Mouse (Mus musculus) gastrocnemius, postnatal 25 days (tissue): ENCODE measurements at regions not wholly inside any gene's neighbourhood (a gene's known extent, or its start where the extent isn't known, plus 50 kb on each side); places are given as distances from the start of the nearest gene placed in this dataset.
A peak's percentile ranks its signal among the peaks of the same experiment; 100 is the strongest.

Experiments used
- DNase-seq: peaks from one replicate; pipeline ENCODE4 v3.0.0; 2022

DNA sequence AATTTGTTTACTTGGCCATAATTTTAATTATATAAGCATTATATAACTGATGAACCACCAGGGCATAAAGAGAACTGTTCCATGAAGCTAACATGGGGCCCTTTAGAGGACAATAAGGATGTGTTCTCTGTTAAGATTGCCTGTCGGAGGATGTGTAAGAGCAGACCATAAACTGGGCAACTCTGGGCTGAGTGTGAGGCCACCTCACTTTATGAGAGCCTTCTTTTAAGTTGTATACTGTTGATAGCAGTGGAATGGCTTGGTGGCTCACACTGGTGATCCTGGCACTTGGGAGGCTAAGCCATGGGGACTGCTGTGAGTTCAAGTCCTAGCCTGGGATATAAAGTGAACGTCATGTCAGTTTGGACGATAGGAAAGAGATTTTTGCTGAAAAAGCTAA lies 227.3 kb upstream of the Krr1 start:
- no peak for DNase-seq

DNA sequence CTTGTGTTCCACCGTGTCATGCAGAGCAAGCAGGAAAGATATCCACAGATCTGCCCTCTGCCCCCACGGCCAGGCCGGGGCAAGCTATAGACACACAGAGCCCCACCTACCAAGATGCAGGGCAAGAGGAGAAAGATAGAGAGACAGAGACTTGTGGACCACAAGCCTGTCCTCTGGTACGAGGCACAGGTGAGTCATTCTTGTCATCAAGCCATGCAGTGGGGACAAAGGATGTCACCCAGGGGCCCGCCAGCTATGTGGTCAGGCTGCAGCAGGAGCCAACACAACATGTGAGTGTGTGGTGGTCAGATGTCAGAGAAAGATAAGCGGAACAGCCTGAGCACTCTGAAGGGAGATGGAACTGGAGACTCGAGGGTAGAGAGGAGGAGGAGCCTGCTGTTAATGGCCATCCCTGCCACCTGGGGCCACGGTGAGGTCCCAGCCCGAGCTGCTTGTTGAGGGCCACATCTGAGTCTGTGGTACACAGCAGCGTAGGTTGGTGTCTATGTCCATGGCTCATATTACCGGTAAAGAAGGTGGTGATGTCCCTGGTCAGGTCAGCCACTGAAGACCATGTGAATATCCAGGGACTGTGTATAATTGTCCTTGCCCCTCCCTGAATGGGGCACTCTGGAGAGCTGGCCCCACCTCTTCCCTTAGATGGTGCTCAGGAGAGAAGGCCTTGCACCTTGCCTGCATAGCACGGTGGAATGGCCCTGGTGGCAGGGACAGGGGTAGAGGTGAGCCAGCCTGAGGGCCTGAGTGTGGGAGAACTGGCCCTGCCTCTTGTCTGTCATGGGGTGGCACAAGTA lies 226.2 kb upstream of the Krr1 start:
- DNase-seq: no peak

DNA sequence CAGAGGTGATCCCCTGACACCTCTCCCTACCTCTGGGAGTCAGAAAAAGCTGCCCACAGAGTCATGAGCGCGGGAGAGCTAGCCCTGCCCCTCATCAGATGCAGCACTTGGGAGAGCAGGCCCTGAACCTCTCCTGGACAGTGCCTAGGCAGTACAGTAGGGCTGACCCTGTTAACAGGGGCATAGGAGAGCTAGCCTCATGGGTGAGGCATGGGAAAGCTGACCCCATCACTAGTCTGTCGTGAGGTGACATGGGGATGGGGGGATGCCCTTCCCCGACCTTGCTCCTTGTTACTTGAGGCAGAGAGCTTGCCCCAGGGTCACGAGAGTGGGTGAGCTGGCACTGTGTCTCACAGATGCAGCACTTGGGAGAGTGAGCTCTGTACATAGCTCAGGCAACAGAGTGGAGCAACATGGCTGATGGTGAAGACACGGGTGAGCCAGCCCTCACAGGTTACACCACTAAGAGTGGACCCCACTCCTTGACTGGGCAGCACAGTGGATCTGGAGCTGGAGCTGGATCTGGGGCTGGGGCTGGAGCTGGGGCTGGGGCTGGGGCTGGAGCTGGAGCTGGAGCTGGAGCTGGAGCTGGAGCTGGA lies 225.5 kb upstream of the Krr1 start:
- DNase-seq: no peak

DNA sequence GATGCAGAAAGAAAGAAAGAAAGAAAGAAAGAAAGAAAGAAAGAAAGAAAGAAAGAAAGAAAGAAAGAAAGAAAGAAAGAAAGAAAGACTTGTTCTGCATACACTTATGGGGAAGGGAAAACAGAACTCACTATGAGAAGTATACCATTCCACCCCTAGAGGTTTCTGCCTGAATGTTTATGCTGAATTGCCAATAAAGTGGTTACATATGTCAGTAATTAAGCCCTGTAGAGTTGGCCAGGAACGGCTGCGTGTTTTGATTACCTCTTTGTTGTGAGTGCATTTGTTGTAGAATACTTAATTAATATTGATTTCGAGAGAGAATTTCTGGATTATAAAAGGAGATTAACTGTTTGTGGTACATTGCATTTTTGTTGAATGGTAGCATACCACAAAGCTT lies 224.0 kb upstream of the Krr1 start:
- no peak for DNase-seq

DNA sequence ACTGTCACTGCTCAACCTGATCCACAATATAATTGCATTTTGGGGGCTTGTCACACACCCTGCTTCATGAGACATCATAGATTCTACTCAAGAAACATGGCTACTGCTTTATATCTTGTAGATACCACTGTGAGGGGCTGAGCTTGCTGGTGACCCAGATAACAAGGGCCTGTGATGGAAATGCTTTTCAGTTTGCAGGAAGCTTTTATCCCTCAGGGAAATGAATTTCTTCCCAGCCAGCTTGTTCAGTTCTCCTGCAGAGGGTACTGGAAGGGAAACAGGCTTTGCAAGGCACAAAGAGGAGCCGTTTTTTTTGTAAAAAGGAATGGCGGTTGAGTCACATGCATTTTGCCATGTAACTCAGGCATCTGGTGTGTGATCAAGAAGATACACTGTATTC lies 218.8 kb upstream of the Krr1 start:
- DNase-seq: no peak

DNA sequence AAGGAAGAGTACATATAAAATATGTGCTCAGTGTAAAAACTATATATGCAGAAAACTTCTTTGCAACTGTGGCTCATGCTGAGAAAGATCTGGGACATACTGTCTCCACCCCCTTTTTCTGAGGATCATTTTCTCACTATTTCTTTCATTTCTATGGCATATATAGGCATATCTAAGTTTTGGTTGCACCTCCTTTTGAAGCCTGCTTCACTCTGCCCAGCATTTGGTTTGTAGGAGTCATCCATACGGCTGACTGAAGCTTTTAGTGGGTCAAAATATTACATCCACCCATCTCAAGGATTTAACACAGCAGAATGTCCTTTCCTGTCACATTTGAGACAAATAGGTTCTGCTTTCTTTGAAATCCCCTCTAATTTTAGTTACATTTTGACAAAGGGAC lies 216.5 kb upstream of the Krr1 start:
- DNase-seq: no peak

DNA sequence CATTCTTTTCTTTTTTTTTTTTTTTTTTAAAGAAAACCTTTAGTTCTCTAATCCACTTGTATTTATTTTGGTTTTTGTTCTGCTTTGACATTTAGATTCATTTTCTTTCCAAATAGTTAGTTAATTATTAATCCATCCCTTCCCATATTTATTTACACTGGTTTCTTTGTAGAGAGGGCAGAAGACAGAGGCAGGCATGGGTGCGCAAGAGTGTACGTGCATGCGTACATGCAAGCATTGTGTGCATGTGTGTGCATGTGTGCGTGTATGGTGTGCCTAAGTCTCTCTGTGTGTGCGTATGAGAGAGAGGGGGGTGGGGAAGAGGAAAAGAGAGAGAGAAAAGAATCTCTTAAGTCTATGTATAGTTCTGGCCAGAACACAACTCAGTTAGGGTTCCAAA lies 215.9 kb upstream of the Krr1 start:
- no peak for DNase-seq

DNA sequence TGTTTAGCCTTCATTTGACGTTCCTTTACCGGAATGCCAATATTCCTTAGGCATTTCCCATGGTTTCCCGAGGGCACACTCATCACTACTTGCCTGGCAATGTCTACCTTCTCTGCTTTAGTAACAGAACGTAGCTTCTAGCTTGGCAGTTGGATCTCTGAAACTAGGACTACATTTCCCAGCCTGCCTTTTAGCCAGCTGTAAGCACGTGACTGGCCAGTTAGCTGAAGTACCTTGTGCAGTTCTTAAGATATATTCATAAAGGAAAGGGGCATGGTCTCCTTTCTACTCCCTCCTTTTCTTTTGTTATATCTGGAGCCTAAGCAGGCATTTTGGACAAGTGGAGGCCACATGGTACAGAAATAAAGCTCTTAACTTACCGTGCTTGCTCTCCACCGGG lies 214.8 kb upstream of the Krr1 start:
- DNase-seq: no peak

DNA sequence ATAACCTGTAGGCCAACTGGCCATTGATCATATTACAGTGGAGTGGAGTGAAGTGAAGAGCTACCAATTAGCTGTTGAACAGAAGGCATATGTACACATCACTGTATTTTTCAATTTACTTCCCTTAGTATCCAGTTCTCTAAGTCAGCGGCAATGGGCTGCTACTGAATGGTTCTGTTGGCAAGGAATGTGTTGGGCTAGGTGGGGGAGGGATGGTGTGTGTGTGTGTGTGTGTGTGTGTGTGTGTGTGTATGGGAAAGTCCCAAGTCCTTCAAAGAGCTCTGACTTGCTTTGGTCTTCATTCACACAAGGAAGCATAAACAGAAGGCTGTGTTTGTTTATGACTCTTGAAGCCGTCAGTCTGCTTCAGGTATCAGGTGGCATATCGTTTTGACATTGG lies 213.0 kb upstream of the Krr1 start:
- no peak for DNase-seq

DNA sequence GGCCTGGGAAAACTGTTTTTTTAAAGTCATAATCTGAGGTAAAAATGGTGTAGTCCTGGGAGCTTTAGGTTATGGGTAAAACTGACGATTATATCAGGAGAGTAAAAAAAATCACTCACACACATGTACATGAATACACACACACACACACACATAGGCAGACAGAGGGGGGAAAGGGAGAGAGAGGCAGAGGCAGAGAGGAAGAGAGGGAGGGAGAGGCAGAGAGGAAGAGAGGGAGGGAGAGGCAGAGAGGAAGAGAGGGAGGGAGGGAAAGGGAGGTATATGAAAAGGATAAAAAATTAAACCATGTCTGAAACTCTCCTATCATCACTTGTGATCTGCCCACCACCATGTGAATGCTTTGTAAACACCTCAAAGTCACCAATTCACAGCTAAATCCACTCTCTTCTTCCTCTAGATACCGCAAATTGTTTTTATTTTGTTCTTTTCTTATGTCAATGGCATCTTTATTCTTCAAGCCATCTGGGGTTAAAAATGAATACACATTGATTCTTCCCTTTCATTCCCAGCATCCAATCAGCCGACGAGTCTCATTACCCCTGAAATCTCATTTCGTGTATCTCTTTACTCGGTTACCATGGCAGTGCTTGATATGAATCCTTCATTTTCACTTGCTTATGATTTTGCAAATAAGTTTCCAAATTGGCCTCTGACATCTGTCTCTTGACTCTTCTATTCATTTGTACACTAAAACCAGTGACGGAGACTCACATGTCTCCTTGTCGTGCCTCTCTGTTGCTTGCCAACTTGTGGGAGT lies 209.5 kb upstream of the Krr1 start:
- no peak for DNase-seq

DNA sequence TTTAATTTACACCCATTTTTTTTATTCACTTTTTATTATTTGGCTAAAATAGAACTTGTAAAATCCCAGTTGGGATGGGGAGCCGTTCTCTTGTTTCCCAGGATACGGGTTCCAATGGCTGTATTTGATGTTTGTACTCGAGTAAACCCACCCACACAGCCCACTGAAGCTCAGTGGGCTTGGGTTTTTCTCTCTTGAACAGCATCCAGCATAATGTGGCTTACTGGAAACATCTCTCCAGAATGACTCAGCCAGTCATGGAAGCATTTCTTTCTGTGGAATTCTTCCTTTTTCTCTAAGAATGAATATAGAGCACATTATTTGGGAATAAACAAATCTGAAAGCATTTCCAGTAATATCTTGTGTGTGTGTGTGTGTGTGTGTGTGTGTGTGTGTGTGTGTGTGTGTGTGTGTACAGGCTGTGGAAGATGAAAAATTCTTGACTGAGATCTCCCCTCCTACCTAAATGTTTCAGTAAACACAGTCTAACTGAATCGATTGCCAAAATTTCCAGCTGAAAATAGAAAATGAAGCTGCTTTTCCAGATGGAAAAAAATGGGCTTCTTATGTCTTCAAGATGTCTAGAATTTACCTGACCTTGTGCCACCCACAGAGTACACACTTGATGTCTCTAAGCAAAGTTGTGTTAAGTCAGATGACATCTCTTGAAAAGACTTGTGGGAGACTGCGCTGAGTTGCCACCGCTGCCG lies 205.3 kb upstream of the Krr1 start:
- no peak for DNase-seq

DNA sequence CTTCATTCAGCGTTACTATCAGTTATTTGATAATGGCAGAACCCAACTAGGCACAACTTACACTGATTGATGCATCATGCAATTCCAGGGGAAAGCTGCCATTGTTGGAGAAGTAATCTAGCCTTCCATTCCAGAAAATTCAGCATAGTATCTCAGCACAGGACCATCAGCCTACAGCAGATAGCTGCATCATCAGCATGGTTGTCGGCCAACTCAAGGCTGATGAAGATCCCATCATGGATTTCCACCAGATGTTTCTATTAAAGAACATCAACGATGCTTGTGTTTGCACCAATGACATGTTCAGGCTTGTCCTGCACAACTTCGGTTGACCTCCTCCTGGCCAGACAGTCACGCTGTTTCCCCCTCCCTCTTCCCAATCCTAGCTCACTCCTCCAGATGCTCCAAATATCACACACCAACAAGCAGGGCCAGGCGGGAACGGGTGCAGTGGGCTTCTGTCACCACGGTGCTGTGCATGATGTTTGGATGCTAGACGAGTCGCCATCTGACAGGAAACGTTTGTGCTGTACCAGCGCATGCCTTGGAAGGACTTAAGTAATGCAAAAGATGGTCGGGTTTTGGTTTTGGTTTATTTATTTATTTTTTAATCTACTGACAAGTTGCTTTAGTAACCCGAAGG lies 204.5 kb upstream of the Krr1 start:
- DNase-seq: no peak

DNA sequence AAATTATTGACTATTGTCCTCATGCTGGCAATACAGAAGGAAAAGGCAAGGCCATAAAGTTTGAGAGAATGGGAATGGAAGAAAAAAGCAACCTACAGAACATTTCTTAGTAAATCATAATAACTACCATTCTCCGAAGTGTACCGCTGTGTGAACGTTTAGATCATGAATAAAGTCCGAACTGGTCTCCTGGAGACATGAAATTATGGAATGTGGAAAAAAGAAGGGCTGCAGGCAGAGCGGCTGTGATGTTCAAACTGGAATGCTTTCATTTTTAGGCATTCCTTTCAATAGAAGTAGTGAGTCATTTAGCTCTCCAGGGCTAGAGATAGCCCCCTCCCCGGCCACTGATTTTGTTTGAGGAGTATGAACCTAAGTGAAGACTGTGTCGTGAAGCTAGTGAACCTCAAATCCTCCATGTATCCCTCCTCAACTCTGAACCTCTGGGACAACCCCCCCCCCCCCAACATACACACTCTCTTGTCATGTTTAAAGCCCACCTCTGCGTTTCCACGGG lies 202.9 kb upstream of the Krr1 start:
- no peak for DNase-seq

DNA sequence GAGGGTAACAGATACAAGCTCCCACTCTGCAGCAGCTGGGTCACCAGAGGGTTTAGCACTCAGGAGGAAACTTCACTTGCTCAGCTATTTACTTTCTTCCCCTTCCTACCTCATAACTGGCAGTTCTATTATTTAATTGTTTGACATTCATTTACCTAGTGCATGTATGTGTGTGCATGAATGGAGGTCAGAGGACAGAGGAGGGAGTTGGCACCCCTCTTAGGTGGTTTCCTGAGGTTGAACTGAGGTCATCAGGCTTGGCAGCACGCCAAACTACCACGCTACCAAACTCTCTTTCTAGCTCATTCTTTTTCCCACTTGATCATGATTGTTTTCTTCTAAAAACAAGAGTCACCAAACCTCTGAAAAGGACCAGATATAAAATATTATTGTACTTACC lies 202.4 kb upstream of the Krr1 start:
- DNase-seq: no peak

DNA sequence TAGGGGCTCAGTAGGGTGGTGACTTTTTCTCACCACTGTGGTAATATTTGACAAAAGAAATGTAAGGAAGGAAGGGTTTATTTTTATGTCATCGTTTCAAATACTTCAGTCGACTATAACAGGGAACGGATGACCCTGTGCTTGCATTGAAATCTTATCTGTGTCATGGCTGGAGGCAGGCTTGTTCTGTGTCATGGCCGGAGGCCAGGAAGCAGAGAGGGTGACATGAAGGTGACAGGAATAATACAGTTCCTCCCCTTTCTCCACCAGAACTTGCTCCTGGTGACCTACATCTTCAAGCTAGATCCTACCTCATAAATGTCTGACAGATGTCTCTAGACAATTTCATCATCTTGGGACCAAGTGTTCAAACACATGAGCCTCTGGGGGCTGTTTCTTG lies 201.5 kb upstream of the Krr1 start:
- no peak for DNase-seq

DNA sequence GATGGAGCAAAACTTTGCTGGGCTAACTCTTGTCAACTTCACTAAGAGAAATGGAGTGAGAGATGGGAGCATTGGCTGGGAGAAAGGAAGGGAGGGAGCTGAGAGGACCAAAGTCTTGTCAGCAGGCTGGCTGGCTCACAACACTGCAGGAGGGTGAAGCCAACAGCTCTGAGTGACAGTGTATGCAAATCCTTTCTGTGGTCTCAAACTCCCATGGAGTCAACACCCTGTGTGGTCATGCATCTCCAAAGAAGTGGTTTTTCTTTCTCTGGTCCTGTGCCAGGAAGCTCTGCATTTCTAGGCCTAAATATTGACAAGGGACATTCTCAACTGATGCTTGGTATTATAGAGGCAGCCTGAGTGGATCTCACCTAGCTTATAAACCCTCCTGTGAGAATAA lies 194.9 kb upstream of the Krr1 start:
- DNase-seq: no peak

DNA sequence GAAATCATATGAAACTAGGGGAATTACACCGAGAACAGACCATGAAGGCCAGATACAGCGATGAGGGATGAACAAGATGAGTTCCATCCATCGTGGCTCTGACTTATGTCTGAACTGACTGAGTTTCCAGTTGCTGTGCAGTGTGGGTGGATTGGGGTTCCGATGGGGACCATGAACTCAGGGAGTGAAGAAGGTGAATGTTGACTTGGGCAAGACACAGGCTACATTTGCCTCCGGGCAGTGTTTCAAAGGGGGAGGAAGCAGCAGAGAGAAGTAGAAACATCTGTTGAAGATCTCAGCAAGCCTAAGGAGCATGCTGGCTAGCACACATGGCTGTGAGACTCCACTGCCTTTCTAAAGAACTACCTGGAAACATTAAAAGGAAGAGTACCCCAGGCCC lies 194.4 kb upstream of the Krr1 start:
- DNase-seq: no peak

DNA sequence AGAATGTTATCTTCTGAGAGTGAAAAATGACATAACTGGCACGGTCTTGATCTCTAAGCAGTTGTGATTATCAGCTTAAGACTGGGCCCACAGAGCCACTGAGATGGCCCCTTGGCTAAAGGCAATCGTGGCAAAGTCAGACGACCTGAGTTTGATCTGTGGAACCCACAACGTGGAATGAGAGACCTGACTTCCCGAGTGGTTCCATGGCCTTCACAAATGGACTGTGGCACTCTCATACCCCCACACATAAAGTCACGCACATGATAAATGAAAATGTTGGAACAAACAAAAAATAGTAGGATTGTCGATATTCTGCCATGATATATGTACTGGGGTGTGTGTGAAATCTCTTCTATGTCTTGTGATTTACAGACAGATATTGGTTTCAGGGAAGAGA lies 192.5 kb upstream of the Krr1 start:
- no peak for DNase-seq

DNA sequence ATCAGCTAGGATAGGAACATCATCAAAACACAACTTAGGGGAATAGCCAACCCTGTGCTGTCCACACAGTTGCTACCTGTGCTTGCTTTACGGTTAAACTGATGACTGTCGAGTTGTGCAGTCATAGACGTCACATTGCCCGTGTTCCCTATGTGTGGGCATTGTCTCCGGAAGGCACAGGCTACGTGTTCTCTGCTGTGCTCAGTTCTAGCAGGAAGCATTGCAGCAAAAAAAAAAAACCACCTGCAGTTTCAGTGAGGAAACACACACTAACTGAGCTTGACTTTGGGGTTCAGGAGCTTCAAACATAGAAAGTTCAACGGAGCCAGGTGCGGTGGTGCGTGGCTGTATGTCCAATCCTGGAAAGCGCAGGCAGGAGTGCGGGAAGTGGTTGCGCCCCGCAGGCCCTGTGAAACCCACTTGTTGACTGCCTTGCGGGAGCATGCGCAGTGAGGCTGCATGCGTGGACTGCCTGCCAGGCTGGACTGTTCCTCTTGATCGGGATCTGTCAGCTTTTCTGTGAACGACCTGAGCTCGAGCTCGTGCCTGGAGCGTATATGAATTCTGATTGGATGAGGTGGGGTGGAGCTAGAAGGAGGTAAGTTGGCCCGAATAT lies 190.2 kb upstream of the Krr1 start:
- DNase-seq: no peak

DNA sequence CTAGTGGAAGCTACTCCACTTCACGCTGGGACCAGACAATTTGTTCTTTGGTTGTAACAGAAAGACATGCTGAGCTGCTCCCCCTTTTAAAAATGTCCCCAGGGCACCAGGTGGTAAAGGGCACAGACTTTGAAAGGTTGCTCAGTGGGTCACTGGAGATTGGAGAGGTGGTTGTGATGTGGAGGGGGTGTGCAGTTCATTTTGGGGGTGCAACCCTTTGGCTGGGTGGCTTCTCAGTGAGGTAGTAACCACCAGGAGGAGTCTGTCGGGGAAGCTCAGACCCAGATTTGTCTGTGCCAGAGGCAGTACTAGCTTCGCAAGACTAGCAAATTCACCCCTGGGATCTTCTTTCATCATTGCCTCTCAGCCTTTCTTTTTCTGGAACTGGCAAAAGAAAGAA lies 189.0 kb upstream of the Krr1 start:
- no peak for DNase-seq

DNA sequence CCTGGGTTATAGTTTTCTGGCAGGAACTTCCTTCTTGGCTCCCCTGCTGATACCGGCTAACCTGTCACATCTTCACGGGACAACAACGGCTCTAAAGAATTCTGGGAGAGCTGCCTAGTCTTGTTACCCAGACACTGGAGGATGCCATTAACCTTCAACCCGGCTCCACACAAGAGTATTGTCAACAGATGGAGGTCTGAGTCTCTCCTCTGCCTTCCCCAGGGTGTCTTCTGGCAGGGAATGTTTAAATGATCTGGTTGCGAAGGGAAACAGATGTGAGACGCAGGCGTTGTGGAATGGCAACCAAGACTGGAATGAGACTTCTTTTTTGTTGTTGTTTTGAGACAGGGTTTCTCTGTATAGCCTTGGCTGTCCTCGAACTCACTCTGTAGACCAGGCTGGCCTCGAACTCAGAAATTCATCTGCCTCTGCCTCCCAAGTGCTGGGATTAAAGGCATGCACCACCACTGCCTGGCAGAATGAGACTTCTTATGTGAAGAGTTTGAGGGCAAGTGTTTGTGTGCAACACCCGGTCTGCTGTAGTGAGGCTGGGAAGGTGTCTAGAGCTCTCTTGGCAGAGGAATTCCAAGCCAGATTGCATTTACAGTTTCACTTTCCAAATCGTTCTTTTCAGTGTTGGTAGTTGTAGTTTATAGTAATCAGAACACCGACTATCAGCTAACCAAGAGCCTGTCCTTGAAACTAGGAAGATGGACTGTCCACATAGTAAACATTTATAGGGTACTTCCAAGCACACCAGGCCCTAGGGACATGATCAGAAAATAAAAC lies 188.2 kb upstream of the Krr1 start:
- DNase-seq: peak; percentile 59
